Mouse (Mus musculus): ENCODE data around the gene Gnrhr. TPM values are rescaled to one million over a fixed set of nuclear protein-coding genes. Genes with fewer than 3 reads are reported as not detected.

Gnrhr gene
- not detected for total RNA-seq (2021)
- long read RNA-seq, experiment 1 = 0 reads
- long read RNA-seq, experiment 2 = 0 reads

DNA sequence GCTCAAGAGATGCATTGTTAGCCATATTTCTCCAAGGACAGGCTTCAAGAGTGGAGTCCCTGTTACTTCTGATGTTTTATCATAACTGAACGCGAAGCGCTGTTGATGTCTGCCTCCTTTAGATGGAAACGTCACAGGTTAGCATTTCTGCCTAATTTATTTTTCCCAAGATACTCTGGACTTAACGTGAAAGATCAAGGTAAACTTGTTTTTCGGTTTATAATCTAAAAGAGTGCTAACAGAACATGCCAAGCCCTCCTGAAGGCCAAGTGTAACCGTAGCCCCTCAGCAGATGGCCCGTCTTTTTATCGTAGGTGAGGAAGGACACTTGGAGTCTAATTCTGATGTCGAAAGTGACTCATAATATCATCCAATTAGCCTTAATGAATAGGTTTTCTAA lies at the start of gene Gnrhr:
Gene Gnrhr (minus strand): TSS at position 101 of the 400 bp plus-strand sequence.
- DNase-seq (ENCODE audit: low spot score in 2 of 2) = no peak
- intact Hi-C loops (cut with DNase I) = loop anchor here (10.0 kb wide), 1 partner anchor 447 kb away; no protein-coding TSS in a partner anchor

- intact Hi-C loops (cut with DNase I) = no loop called here
- peak; percentile 1 to 8 for DNase-seq (ENCODE audit: low spot score in 2 of 2)
These were observed 48.9 kb upstream of the Gnrhr start for GRCm38 (mm10) chr5:86246559-86246958.

DNA sequence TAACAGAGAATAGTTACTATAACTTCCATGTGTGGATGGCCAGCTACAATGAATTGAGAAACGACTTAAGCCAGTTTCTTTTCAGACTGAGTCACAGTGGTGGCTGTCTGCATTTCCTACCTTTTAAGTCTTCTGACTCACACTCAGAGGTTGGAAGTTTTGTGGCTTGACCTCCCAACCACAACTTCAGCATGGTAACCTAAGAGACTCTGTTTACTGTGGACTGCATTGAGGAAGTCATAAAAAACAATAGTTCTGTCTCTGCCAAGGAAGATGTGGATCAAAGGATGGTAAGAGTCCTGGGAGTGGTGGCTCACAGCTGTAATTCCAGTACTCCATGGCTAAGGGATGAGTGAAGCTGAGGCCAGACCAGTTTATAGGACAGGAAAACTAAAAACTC lies 47.2 kb upstream of the Gnrhr start:
- no peak for DNase-seq (ENCODE audit: low spot score in 2 of 2)
- intact Hi-C loops (cut with DNase I) = no loop called here

GRCm38 (mm10) chr5:86244275-86244674 lies 46.6 kb upstream of the Gnrhr start:
- DNase-seq (ENCODE audit: low spot score in 2 of 2) = no peak
- intact Hi-C loops (cut with DNase I) = no loop called here

- intact Hi-C loops (cut with DNase I) = no loop called here
- no peak for DNase-seq (ENCODE audit: low spot score in 2 of 2)
These were observed 29.6 kb upstream of the Gnrhr start for GRCm38 (mm10) chr5:86227156-86227853.

- DNase-seq (ENCODE audit: low spot score in 2 of 2) = peak; percentile 23 to 73
- intact Hi-C loops (cut with DNase I) = loop anchor here (2.0 to 10.0 kb wide), 2 partner anchors 221 to 453 kb away; no protein-coding TSS in a partner anchor
These were observed 6.3 kb downstream of the Gnrhr start for GRCm38 (mm10) chr5:86191356-86191755.

GRCm38 (mm10) chr5:86190770-86191169 lies 6.9 kb downstream of the Gnrhr start:
- intact Hi-C loops (cut with DNase I) = loop anchor here (2.0 to 10.0 kb wide), 2 partner anchors 222 to 454 kb away; no protein-coding TSS in a partner anchor
- no peak for DNase-seq (ENCODE audit: low spot score in 2 of 2)

GRCm38 (mm10) chr5:86190290-86190689 lies 7.4 kb downstream of the Gnrhr start:
- DNase-seq (ENCODE audit: low spot score in 2 of 2) = no peak
- intact Hi-C loops (cut with DNase I) = loop anchor here (2.0 to 10.0 kb wide), 2 partner anchors 223 to 455 kb away; no protein-coding TSS in a partner anchor

- no peak for DNase-seq (ENCODE audit: low spot score in 2 of 2)
- intact Hi-C loops (cut with DNase I) = loop anchor here (10.0 kb wide), 1 partner anchor 617 kb away; the partner anchor contains the start of gene Ythdc1
These were observed 10.3 kb downstream of the Gnrhr start for GRCm38 (mm10) chr5:86187441-86187840.

DNA sequence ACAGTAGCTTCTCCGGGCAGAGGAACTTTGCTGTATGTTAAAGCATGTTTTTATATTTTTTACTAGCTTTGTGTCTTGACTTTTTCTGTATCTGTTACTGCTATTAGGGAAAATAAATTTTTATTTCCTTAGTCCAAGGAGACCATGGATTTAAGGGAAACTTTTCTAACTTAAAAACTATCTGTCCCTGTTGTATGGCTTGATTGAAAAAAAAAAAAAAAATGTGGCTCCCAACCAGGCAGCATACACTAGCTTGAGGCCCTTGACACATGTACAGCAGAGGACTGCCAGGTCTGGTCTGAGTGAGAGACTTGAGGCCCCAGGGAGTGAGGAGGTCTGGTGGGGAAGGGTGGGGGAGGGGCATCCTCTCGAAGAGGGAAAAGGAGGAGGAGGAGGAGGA lies 23.9 kb downstream of the Gnrhr start:
- intact Hi-C loops (cut with DNase I) = no loop called here

GRCm38 (mm10) chr5:86172449-86173161 lies 25.1 kb downstream of the Gnrhr start, which contains the start of gene Uba6:
Gene Uba6, minus strand, starts transcription at chr5:86172803.
- intact Hi-C loops (cut with DNase I) = no loop called here
- peak; percentile 98 for DNase-seq (ENCODE audit: low spot score in 2 of 2)

More for the DNA sequence above, 23.9 kb downstream of the Gnrhr start:
- DNase-seq (ENCODE audit: low spot score in 2 of 2) = no peak

DNA sequence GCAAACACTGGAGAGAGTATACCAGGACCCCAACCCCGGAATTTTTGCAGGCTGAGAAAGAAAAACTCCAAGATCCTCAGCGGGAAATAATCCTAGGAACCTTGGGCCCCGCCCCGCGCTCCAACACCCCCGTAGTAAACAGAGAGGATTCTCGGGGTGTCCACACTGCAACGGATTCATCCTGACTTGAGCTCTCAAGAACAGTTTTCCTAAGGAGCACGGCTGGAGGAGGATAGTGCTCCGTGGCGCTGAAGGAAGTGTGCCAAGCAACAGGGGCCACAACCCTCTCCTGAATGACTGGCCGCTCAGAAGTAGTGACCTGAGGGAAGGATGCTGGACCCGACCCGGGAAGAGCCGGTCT lies 25.6 kb downstream of the Gnrhr start:
- intact Hi-C loops (cut with DNase I) = no loop called here
- DNase-seq (ENCODE audit: low spot score in 2 of 2) = peak in 1 of 2 experiments; percentile 42

Other genes starting within 250 kb of the Gnrhr start
- 10 to 100 TPM; 23.1 to 24.2 TPM for gene Cenpc1, start 132.3 kb downstream of the Gnrhr start, total RNA-seq (2021)
- not detected for gene Stap1, start 126.2 kb downstream of the Gnrhr start, total RNA-seq (2021)
- 10 to 100 TPM; 19.0 to 20.8 TPM for gene Uba6, start 25.1 kb downstream of the Gnrhr start, total RNA-seq (2021)
- not detected for gene Tmprss11c, start 91.4 kb upstream of the Gnrhr start, total RNA-seq (2021)
- not detected for gene Tmprss11d, start 175.5 kb upstream of the Gnrhr start, total RNA-seq (2021)